Mouse (Mus musculus) lung, embryonic 16.5 days (tissue): ENCODE data around the gene Gm10160. TPM values are rescaled to one million over a fixed set of nuclear protein-coding genes. Genes with fewer than 3 reads are reported as not detected.

ENCODE experiments used
- ATAC-seq: fragments of 200-750 bp; cut with Nextera tagmentation; 2 replicates; pipeline ENCODE4 v1.8.0; 2017; ENCODE audit warnings: low read depth, mild to moderate bottlenecking, moderate library complexity
- H3K27ac ChIP-seq: fragments of 300-500 bp; sonication (generic); 2 replicates; pipeline ENCODE4 v1.5.1; 2014; ENCODE audit warnings: mild to moderate bottlenecking, control low read depth, low read length
- H3K27me3 ChIP-seq: fragments of 300-500 bp; sonication (generic); 2 replicates; pipeline ENCODE4 v1.6.1; 2014; ENCODE audit warnings: low read depth, low read length, mixed read lengths; ENCODE audit not compliant: control insufficient read depth, insufficient read depth
- H3K36me3 ChIP-seq: fragments of 300-500 bp; sonication (generic); 2 replicates; pipeline ENCODE4 v1.6.1; 2014; ENCODE audit warnings: low read length; ENCODE audit not compliant: control insufficient read depth, insufficient read depth
- H3K4me1 ChIP-seq: fragments of 300-500 bp; sonication (generic); replicated peaks from 2 replicates; pipeline ENCODE4 v1.6.1; 2014; ENCODE audit warnings: low read length, mixed read lengths; ENCODE audit not compliant: control insufficient read depth, insufficient read depth
- H3K4me2 ChIP-seq: fragments of 300-500 bp; sonication (generic); 2 replicates; pipeline ENCODE4 v1.6.1; 2014; ENCODE audit warnings: low read depth, low read length, control low read depth
- H3K4me3 ChIP-seq: fragments of 300-500 bp; sonication (generic); 2 replicates; pipeline ENCODE4 v1.5.1; 2014; ENCODE audit warnings: mild to moderate bottlenecking, low read length, control low read depth
- H3K9ac ChIP-seq: fragments of 300-500 bp; sonication (generic); 2 replicates; pipeline ENCODE4 v1.6.1; 2014; ENCODE audit warnings: low read length, control low read depth
- H3K9me3 ChIP-seq: fragments of 300-500 bp; sonication (generic); 2 replicates; pipeline ENCODE4 v1.6.1; 2016; ENCODE audit warnings: low read length; ENCODE audit not compliant: control insufficient read depth
- WGBS: fragments of 180-500 bp; shearing (Covaris S2); extraction: QIAGEN DNeasy Blood & Tissue Kit; methylation state at CpG from one replicate; pipeline ENCODE4 v1.1.7; 2014; 5-methylcytosine and 5-hydroxymethylcytosine counted together
- polyA plus RNA-seq: library from polyadenylated mRNA; unstranded; fragments of >200 nt; fragmentation: Nextera tagmentation; extraction: Ambion mirVana; gene quantifications from 2 replicates; pipeline ENCODE4 v1.2.1, GENCODE M21; 2015

The Gm10160 gene
- not detected in 2 replicates for polyA plus RNA-seq

- ATAC-seq: no peak
- Histone ChIP-seq H3K4me2 (0 out of 2 replicates have a peak within 1 kb of the TSS, but pooled peaks have one; percentile 3), H3K9ac (no peak within 1 kb of the TSS), H3K9me3 (no peaks in the 10 kb centered on the region), H3K36me3 (no peaks in the 10 kb centered on the region), H3K27me3 (peaks cover 25% of the 10 kb centered on the region), H3K4me3 (no peak within 1 kb of the TSS), H3K27ac (no peak within 1 kb of the TSS; the same call in 1 of the 2 replicates), H3K4me1 (peaks cover 2% of the 10 kb centered on the region; the same call in 1 of the 2 replicates)
- 63% methylated on average over 1 of the region's 1 CpGs for WGBS
Measured at GRCm38 (mm10) chr7:81855694-81856093, at the start of gene Gm10160. Gene Gm10160 (minus strand): TSS chr7:81855794.

GRCm38 (mm10) chr7:81904926-81905325, 49.3 kb upstream of the Gm10160 start:
- Histone ChIP-seq H3K9me3 (no peaks in the 10 kb centered on the region), H3K4me1 (peaks cover 4% of the 10 kb centered on the region; the same call in 1 of the 2 replicates), H3K9ac (no peak overlapping the region), H3K36me3 (no peaks in the 10 kb centered on the region), H3K27me3 (no peaks in the 10 kb centered on the region), H3K27ac (no peak overlapping the region), H3K4me2 (no peak overlapping the region), H3K4me3 (no peak overlapping the region)
- ATAC-seq: no peak
- WGBS: 80% methylated on average over 2 of the region's 2 CpGs

- Histone ChIP-seq H3K4me2 (no peak overlapping the region), H3K4me3 (no peak overlapping the region), H3K9me3 (no peaks in the 10 kb centered on the region), H3K27me3 (no peaks in the 10 kb centered on the region), H3K27ac (peak overlapping the region; percentile 31; the same call in 1 of the 2 replicates), H3K4me1 (peaks cover 4% of the 10 kb centered on the region; the same call in 1 of the 2 replicates), H3K9ac (no peak overlapping the region), H3K36me3 (no peaks in the 10 kb centered on the region)
- peak; percentile 96 for ATAC-seq
- WGBS: 33% methylated on average over 4 of the region's 4 CpGs
Measured at GRCm38 (mm10) chr7:81904094-81904493, 48.5 kb upstream of the Gm10160 start.

- H3K27me3 ChIP-seq: no peaks in the 10 kb centered on the region
- WGBS: 55% methylated on average over 11 of the region's 11 CpGs
- H3K9me3 ChIP-seq: no peaks in the 10 kb centered on the region
- H3K27ac ChIP-seq: no peak overlapping the region
- no peaks in the 10 kb centered on the region for H3K36me3 ChIP-seq
- no peak for ATAC-seq
- no peak overlapping the region for H3K4me2 ChIP-seq
- no peak overlapping the region for H3K9ac ChIP-seq
- H3K4me3 ChIP-seq: no peak overlapping the region
- peaks cover 4% of the 10 kb centered on the region; the same call in 1 of the 2 replicates for H3K4me1 ChIP-seq
Measured at GRCm38 (mm10) chr7:81899361-81899760, 43.8 kb upstream of the Gm10160 start.

- no peak for ATAC-seq
Measured at GRCm38 (mm10) chr7:81885128-81885527, 29.5 kb upstream of the Gm10160 start.

GRCm38 (mm10) chr7:81881600-81881999, 26.0 kb upstream of the Gm10160 start:
- Histone ChIP-seq H3K9ac (no peak overlapping the region), H3K27me3 (no peaks in the 10 kb centered on the region), H3K4me2 (no peak overlapping the region), H3K9me3 (no peaks in the 10 kb centered on the region), H3K4me3 (no peak overlapping the region), H3K4me1 (no peaks in the 10 kb centered on the region), H3K36me3 (no peaks in the 10 kb centered on the region), H3K27ac (no peak overlapping the region)
- no peak for ATAC-seq
- WGBS: 53% methylated on average over 3 of the region's 3 CpGs

More at GRCm38 (mm10) chr7:81885128-81885527, 29.5 kb upstream of the Gm10160 start:
- no peak overlapping the region for H3K27ac ChIP-seq
- no peaks in the 10 kb centered on the region for H3K36me3 ChIP-seq
- no peak overlapping the region for H3K4me2 ChIP-seq
- H3K27me3 ChIP-seq: no peaks in the 10 kb centered on the region
- WGBS: 79% methylated on average over 4 of the region's 4 CpGs
- no peak overlapping the region for H3K9ac ChIP-seq
- no peak overlapping the region for H3K4me3 ChIP-seq
- no peaks in the 10 kb centered on the region for H3K4me1 ChIP-seq
- H3K9me3 ChIP-seq: no peaks in the 10 kb centered on the region

- H3K4me3 ChIP-seq: no peak overlapping the region
- ATAC-seq: no peak
- H3K36me3 ChIP-seq: no peaks in the 10 kb centered on the region
- no peak overlapping the region for H3K9ac ChIP-seq
- no peak overlapping the region for H3K27ac ChIP-seq
- H3K9me3 ChIP-seq: no peaks in the 10 kb centered on the region
- 77% methylated on average over 4 of the region's 4 CpGs for WGBS
- no peaks in the 10 kb centered on the region for H3K27me3 ChIP-seq
- no peaks in the 10 kb centered on the region for H3K4me1 ChIP-seq
- H3K4me2 ChIP-seq: no peak overlapping the region
Measured at GRCm38 (mm10) chr7:81880797-81881196, 25.2 kb upstream of the Gm10160 start.

GRCm38 (mm10) chr7:81880286-81880685, 24.7 kb upstream of the Gm10160 start:
- Histone ChIP-seq H3K36me3 (no peaks in the 10 kb centered on the region), H3K4me2 (no peak overlapping the region), H3K27ac (no peak overlapping the region), H3K4me1 (no peaks in the 10 kb centered on the region), H3K27me3 (no peaks in the 10 kb centered on the region), H3K4me3 (no peak overlapping the region), H3K9me3 (no peaks in the 10 kb centered on the region), H3K9ac (no peak overlapping the region)
- no peak for ATAC-seq
- WGBS: 73% methylated on average over 5 of the region's 5 CpGs

- H3K27ac ChIP-seq: no peak overlapping the region
- H3K9ac ChIP-seq: no peak overlapping the region
- ATAC-seq: no peak
- peaks cover 11% of the 10 kb centered on the region for H3K4me1 ChIP-seq
- no peak overlapping the region for H3K4me2 ChIP-seq
- no peaks in the 10 kb centered on the region for H3K9me3 ChIP-seq
- H3K27me3 ChIP-seq: no peaks in the 10 kb centered on the region
- 44% methylated on average over 9 of the region's 9 CpGs for WGBS
- no peaks in the 10 kb centered on the region for H3K36me3 ChIP-seq
- no peak overlapping the region for H3K4me3 ChIP-seq
Measured at GRCm38 (mm10) chr7:81875372-81875771, 19.8 kb upstream of the Gm10160 start.

- no peak for ATAC-seq
- Histone ChIP-seq H3K4me2 (no peak overlapping the region), H3K36me3 (no peaks in the 10 kb centered on the region), H3K27ac (no peak overlapping the region), H3K27me3 (no peaks in the 10 kb centered on the region), H3K9me3 (no peaks in the 10 kb centered on the region), H3K4me3 (no peak overlapping the region), H3K9ac (no peak overlapping the region), H3K4me1 (peaks cover 11% of the 10 kb centered on the region)
- WGBS: 58% methylated on average over 6 of the region's 6 CpGs
Measured at GRCm38 (mm10) chr7:81874636-81875035, 19.0 kb upstream of the Gm10160 start.
